Mouse (Mus musculus) adipocyte (in vitro differentiated cells): Measurements from ENCODE around the gene Tlnrd1.
A peak's percentile ranks its signal among the peaks of the same experiment; 100 is the strongest.

ENCODE experiments used
- DNase-seq: peaks from one replicate; pipeline ENCODE4 v3.0.0-alpha.2; 2016; ENCODE audit warnings: low spot score

Tlnrd1 gene

DNA sequence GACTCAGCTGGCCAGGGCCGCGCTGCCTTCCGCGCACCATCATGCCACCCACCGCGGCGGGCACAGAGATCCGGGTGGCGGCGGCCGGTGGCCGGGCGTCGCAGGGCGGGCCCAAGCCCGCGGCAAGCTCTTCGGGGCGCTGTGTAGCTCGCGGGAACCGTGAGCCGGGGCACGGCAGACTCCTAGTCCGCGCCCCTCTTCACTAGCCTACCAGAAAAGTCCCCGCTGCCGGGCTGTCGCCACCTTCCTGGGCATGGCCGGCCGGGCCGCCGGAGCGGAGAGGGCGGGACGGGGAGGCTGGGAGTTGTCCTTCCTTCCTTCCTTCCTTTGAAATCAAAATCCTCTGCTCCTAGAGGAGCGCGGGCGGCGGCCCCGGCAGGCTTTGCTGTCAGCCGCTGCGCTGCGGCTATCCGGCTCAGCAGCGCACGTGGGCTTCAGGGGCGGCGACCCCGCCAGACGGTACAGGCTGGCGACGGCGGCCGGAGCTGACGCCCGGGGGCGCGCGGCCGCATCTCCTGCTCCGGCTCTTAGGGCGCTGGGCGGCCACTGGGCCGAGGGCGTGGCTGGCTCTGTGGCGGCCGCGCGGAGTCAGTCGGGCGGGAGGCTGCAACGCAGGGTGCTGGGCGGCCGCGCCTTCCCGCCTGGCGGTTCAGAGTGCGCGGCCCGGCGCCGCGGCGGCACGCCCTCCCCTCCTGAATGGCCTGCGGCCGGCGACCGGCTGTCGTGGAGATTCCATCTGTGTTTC lies 657 bp downstream of the Tlnrd1 start:
- DNase-seq, result peak; percentile 64

DNA sequence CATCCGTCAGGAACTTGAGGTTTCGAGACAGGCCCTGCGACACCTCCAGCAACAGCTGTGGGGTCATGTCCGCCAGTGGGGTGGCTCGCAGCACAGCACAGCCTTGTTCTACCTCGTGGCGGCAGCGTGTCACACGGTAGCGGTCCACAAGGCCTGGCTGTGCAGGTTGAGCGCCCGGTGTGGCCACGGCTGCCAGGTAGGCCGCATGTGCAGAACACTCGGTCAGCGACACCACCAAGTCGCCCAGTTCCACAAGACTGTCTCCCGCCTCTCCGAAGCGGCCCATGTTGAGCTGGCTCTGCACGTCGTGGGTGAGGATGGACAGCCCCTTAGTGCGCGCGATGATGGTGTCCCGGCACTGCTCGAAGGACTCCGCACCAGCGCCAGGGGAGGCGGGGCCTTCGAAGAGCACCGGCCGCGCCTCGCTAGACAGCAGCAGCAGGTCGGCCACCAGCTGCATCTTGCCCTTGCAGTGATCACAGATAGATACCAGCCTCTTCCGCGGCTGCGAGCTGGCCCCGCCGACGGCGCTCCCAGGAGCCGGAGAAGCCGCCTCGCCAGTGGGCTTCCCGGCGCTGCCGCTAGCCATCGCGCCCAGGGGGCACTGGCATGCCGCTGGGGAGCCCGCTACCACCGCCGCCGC lies 1.4 kb downstream of the Tlnrd1 start:
- DNase-seq, result peak; percentile 48

DNA sequence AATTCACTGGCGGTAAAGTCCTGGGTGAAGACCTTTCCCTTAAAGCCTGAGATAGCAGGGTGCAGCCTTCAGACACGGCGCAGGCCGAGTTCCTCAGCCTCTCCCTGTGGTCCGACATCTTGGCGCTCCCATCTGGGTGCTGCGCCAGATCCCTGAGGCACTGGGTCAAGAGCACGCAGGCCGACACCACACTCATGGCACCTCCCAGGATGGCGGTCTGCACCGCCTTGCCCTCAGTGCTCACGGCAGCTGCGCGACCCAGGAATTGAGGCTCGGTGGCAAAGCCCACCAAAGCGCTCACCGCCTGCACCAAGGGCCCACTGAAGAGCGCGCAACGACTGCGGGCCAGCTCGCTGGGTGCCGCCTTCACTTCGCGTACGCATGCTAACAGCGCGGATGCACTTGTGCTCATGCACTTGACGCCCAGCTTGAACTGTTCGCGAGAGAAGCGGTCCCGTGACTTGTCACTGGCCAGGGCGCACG lies 1.9 kb downstream of the Tlnrd1 start:
- no peak for DNase-seq

DNA sequence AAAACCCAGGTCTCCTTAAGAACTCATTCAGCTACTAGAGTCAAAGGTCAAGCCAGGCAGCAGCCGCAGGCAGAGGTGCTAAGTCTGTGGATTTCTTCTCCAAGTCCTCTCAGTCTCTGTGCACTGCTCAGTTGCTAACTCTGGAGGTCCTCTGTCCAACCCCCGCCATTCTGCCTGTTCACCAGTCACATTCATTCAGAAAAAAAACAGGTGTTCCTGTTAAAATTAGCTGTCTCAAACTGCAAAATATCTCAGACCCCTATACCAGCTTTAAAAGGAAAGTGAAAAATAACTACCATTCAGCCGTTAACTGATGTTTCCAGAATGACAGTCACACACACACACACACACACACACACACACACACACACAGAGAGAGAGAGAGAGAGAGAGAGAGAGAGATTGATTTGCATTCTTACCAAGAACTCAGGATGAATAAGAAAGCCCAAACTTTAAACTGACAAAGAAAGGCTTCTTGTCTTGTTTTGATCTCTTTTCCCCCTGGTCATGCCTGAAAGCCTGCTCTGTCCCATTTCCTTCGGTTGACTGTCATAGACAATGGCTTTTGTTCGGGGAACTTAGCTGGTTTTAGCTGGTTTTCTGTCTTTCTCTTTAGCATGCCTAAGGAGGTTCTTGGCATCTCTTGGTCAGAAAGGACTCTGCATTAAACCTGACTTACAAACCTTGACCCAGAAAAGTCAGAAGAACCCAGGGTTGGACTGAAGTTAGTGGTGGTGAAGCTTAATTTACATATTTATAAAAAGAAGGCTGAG lies 5.2 kb downstream of the Tlnrd1 start:
- peak; percentile 70 for DNase-seq

DNA sequence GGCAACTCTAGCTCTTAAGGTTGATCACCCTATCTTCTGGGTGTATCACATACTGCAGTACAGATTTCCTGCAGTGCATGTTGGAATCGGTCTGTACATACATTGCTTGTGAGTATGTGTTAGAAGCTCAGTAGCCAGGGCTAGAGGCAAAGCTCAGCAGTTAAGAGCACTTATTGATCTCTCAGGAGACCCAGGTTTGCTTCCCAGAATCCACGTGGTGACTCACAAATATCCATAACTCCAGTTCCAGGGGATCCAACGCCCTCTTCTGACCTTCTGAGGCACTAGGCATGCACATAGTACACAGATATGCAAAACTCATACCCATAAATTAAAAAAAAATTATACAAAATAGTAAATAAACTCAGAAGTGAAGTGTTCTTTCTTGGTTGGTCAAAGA lies 7.0 kb downstream of the Tlnrd1 start:
- DNase-seq, result no peak

DNA sequence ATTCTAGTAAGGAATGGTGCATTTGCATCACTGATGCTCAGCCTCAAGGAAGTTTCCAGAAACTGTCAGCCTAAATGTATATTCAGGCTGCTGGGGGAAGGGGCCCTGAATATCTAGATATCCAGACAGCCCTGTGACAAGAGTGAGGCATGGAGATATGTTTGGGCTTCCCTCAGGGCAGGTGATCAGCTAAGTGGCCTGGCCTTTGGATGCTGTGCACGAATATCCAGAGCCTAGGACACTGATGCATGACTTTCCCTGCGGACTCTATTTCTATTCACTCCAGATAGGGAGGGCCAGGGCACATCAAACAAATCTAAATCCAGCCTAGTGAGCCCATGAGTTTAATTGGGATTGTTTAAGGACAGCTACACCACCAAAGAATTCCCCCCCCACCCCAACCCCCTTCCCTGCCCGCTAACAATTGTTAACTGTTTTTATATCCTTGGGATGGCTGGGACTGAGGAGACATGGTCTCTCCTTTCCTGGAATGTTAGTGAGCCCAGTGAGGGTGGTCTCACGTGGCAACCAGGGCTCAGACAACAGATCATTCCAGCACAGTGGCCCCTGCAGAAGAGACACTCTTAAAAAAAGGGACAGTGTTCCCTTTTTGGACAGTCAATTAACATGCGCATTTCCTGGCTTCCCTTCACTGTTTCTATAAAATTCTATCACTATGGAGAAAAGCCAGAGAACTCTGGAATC lies 14.1 kb downstream of the Tlnrd1 start:
- DNase-seq, result no peak

DNA sequence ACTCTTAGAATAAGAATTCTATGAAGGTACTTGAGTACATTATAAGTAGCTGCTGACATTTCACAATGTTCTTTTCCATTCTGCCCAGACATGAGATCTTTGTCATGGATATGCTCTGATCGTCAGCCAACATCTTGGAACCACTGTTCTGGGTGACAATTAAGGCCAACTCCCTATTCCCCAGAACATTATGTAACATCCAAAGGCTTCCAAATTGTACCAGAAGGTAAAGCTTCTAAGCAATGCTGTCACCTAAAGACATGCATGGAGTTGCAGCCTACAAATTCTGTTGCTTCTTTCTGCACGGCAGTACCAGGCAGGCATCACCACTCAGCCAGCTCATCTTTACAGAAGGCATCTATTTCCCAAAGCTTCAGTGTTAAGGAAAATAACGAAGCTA lies 15.9 kb downstream of the Tlnrd1 start:
- DNase-seq, result peak; percentile 77

DNA sequence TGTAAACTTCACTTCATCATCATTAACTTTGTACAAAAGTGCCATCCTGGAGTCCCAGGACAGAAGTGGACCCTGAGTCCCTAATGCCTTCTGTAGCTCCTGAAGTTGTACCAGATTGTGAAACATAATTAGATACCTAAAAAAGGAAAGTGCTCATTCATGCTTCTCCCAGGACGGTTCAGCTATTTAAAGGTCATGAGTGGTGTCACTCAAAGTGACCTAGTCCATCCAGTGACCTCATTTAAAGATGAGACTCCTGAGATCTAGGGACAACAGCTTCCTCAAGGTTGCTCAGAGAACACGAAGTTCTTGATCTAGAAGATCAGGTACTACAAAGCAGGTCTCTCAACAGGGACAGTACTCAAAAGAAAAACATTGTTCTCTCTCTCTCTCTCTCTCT lies 20.6 kb downstream of the Tlnrd1 start:
- DNase-seq, result no peak

DNA sequence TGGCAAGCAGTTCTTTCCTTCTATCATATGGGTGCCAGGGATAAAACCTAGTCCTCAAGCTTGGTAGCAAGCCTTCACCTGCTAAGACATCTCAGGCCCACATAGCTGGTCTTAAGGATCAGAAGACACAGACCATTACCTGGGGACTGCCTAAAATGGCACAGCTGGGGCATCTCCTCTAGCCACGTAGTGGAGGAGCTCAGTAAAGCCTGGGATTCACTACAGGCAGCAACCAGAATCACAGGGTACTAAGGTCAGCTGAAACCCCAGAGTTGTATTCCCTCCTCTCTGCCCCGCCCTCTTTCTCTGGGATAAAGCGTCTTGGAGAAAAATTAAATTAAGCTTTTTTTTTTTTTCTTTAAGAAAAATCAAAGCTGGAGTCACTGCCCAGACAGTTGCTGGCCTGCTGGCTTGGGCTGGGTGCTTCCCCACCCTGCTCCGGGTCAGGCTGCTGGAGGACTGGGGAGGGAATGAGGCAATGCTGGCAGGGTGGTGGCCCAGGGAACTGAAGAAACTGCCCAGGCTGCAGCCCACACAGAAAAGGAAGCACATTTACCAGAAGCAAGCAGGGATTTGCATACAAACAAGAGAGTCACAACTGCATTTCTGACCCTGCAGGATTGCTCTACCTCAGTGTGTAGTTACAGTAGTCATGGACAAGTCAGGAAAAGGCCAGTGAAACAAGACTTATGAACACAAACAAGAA lies 24.6 kb downstream of the Tlnrd1 start:
- peak; percentile 75 for DNase-seq

DNA sequence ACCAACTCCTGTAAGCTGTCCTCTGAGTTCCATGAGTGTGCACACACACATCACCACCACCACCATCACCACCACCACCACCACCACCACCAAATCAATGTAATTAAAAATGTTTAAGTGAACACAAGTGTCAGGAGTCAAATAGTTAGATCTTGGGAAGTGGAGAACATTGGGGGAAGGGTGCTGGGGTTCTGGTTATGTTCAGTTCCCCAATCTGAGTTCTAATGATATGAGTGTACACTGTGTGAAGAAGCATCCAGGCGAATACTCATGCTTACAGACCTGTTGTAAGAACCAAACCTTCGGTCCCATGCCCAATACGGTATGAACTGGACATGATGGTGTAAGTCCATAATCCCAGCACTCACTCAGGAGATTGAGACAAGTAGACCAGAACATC lies 26.2 kb downstream of the Tlnrd1 start:
- DNase-seq, result no peak

DNA sequence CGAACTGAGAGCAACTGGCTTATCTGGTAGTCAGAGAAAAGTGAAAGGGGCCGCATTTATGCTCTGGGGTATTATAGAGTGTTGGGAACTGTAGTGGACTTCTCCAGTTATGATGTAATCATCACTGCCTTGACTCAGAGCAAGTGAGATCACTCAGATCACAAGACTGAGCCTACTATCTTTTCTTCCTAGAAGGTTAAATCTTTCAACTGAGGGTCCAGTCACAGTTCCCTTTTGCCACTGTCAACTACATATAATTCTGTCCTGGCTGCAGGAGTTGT lies 27.0 kb downstream of the Tlnrd1 start:
- DNase-seq, result no peak

DNA sequence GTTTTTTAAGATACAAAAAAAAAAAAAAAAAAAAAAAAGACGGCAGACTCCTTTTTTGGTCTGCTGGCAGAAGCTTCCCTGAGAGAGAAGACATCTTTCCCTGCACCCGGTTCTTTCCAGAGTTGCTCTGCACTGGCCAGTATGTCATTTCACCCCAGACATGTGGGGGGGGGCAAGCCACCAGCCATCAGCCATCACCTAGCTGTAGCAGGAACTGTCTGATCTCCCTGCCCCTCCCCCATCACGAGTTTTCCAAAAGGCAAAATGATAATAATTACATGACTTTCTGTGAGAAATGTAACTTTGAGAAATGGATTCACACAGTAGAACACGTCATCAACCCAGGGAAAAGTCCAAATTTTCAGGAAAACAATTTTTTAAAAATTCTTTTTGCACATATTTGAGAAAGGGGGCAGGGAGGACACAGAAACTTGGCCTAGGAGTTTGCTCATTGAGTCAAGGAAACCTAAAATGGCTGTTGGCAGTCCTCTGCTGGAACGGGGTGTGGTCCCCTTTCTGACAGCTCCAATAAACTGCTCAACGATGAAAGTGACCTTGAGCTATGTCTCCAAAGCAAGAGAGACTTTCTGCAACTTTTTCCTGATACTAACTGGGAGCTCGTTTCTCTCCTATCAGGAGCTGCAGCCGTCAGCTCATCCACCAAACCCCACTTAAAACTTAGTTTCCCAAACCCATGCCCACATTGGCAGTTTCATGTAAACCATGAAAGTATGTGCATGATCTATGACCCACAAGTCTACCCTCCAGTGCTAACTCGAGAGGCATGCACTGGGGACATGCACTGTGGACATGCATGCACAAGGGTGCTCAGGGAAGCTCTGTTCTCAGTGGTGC lies 27.5 kb downstream of the Tlnrd1 start:
- DNase-seq, result no peak

DNA sequence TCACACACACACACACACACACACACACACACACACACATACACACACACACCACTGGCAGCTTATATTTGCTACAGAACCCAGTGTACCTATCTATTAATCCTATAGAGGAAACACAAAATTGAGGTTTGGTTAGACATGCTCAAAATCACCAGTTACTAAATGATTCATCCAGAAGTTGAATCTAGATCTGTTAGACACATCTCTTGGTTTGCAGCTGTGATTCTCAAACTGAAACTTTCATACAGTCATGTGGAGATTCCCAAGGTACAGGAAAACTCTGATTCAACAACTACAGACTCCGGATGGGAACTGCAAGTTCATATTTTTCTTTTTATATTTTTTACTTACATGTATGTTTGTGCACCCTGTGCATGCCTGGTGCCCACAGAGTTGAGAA lies 28.9 kb downstream of the Tlnrd1 start:
- DNase-seq, result no peak

DNA sequence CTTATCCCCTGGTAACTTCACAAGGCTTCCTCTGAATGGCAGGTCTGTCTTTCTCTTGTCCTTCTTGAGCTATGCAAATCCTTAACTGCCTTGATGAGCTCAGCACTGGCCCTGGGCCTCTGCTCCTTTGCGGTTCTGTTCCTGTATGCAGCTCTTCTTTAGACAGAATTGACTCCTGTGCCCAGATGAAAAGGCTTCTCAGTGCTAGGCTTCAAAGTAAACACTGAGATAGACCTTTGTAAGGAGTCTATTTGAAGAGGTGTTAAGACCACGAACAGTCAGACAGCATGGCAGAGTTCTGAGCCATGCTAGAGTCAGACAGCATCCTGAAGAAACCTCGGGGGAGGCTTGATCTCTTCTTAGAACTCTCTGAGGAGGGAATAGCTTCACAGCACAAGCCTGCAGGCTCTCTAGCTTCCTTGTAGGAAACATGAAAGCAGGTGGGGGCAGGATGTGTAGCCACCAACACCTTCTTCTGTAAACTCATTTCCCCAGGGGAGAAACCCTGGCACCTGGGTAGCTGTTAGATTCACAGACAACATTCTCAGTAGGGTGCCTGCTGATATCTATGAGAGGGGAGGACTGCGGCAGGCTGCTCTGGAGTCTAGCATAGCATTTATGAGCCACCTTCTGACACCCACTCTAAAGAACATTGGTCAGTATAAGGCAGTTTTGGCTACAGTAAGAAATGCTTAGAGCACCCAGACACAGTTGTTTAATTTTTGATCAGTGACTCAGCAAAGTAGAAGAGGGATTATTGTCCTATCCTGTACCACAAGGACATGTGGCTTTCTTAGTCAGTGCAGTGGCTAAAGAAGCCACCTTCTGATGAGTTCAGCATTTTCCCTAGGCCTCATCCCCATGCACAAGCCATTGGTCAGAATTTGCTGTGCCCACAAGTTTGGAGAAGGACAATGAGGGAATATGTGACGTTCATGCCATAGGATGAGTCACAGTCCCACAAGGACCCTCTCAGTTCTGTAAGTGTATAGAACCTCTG lies 31.4 kb downstream of the Tlnrd1 start:
- no peak for DNase-seq

DNA sequence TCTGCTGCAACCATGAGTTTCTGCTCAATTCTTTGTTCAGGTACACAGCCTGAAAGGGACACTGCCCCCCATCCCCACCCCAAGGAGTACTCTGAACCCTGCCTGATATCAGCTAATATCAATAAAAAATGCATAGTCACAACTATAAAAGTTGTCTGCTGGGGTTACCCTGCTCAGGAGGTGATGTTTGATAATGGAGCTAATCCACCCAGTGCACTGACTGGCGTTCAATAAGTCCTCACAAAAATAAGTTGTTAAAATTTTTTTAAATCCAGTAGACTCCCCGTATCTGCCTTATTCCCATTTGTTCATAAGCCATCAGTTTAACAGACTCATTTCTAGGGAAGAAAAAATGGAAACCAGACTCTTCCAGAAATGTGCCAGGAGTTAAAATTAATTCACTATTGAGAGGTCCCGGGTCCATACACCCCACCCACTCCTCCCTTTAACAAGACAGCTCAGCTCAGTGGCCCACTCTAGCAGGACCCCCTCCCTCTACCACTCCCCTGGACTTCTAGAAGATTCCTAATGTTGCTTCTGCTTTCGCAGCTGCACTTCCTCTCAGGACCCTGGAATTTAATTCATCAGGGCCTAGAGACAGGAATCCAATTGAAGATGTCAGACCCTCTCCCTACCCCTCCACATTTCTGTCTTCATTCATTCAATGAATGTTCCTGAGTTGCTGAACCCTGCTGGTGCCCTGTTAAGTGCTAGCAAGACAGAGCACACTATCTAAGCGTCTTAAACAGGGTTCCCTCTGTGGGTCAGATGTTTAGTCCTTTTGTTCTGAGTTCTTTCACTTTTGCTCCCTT lies 32.3 kb downstream of the Tlnrd1 start:
- DNase-seq, result no peak

DNA sequence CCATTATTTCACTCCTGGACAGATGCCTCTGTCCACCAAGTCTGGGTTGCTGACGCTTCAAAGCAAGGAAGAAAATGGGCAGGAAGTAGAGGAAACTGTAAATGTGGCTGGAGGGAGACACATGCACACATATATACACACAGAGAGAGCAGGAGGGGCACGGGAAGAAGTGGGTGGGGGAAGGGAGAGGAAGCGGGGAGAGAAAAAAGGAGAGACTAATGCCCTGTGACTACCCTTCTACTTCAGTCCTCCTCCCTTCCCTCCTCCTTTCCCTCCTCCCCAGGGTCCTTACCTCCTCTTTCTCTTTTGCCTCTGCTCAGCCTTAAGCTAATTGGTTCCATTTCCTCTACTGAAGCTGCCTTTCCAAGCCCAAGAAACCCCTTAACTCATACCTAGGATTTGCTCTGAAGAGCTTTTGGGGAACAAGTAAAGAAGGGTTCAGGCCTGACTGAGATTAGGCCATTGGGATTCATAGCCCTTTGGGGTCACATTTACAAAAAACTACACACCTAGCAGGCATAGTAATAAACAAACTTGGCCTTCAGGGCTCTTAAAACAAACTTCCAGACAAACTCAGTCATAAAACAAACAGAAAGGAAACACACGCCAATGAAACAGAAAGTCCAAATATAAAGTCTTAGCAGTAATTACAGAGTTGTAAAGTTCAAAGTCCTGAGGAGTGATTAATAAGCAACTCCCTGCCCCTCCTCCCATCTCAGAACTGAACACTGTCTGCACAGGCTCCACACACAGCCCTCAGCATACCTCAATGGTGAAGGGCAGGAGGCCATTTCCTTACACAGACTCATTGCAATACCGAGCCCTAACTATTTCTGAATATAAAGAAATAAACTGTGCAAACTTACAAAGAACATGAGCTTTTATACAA lies 36.7 kb downstream of the Tlnrd1 start:
- no peak for DNase-seq

DNA sequence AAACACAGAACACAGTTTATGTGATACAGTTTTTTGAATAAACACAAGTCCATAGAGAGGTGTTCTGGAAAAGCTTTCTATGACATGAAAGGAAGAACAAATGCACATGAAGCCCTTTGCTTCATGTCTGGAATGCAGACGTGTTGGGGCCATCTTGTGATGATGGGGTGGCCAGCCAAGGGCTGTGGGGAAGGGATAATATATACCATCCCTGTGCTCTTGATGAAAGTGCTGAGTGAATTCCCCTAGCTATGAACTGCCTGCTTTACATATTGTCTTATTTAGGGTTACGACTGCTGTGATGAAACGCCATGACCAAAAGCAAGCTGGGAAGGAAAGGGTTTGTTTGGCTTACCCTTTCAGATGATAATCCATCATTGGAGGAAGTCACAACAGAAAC lies 39.3 kb downstream of the Tlnrd1 start:
- DNase-seq, result no peak
